Mouse (Mus musculus) B cell, adult 2 months (primary cell): ENCODE data around the gene Espn.

Source experiments
- DNase-seq, 2 experiments: peaks; one replicate each; pipeline ENCODE4 v3.0.0; 2022

The Espn gene

DNA sequence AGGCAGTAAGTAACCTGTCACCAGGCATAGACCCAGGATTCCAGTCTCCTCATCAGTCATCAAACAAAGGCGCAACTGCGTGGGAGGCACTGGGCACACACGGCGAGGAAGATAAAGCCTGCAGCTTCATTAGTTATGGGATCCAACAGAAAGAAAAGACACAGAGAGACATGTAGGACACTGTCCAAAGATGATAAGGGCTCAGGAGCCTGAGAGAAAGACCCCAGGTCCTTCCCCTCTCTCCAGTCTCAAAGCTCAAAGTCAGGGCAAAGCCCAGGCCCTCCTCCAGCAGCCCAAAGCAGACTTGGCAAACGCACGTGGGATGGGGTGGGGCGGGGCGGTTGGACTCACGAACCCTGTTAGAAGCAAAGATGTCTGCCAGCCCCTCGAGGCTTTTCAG lies 6.7 kb downstream of the Espn start:
- no peak for DNase-seq

DNA sequence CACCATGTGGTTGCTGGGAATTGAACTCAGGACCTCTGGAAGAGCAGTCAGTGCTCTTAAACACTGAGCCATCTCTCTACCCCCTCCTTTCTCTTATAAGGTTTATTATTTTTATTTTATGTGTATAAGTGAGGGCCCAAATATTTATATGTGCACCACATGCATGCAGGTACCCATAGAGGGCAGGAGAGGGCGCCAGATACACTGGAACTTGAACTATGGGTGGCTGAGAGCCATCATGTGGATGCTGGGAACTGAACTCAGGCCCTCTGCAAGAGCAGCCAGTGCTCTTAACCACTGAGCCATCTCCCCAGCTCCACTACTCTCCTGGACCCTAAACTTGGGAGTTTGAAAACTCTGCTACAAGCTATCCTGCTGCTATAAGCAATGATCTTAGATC lies 8.5 kb downstream of the Espn start:
- no peak for DNase-seq

- DNase-seq: no peak
These were observed 10.5 kb downstream of the Espn start for GRCm38 (mm10) chr4:152141521-152142135.

DNA sequence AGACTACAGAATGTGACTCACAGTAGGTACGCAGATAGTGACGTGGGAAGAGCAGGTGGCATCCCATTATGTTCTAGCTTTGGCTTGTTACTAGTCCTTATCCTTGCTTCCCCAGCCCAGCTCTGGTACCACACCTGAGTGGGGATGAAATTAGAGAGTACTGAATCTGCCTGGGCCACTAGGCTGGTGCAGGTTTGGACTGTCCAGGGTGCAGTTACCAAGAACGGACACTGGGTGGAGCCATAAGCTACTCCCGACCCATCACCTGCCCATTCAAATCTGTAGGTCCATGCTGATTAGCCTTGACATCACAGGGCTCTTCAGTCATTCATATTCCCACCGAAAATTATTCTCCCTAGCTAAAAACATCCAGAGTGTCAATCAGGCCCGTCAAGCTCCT lies 11.7 kb downstream of the Espn start:
- peak; percentile 75 to 76 for DNase-seq

- peak; percentile 97 to 98 for DNase-seq
These were observed 13.5 kb downstream of the Espn start for GRCm38 (mm10) chr4:152138497-152139260.

DNA sequence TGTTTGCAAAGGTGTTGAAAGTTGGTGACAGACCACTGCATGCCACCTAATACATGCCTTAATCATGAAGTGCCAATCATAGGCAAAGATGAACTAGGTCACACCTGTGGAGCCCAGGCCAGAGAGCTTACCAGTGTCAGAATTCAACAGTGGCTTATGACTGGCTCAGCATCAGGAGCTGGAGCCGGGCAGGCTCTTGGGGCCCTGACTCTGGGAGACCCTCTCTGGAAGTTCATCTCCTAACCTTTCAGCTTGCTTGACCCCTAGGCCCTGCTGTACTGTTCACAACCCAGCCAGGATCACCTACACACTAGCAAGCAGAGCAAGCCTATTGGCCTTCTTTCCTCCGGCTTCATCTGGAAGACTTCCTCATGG lies 15.3 kb downstream of the Espn start:
- DNase-seq: no peak

GRCm38 (mm10) chr4:152136112-152136875 lies 15.9 kb downstream of the Espn start:
- DNase-seq: peak; percentile 61 to 64

DNA sequence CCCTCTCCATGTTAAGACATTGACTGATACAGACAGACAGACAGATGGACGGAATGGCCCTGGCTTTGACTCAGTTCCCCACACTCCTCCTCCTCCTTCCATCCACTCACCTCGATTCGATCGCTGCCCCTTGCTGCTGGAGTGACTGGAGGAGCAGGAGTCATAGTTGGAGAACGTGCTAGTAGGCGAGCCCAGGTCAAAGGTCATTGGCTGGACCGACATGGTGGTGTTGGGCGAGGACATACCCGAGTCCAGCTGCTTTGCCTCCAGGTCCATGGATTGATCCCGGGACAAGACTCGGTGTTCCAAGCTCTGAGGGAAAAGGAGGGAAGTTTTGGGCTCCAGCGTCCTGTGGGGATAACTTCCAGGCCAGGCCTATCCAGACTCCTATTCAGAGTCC lies 16.8 kb downstream of the Espn start:
- no peak for DNase-seq

DNA sequence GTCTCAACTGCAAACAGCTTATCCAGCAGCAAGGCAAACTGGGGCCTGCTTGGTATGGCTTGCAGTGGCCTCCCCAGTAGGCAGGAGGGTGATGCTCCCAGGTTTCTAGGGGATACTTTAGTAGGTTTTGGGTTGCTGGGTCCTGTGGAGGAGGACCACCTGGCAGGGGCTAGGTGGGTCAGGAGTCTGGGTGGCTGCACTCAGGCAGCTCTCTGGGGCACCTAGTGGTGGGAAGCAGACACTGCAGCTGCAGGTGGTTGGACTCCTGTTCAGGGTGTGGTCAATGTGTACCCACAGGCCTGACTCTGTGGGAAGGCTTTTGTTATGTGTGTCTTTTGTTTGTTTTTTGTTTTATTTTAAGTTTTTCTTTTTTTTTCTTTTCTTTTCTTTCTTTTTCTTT lies 17.7 kb downstream of the Espn start:
- DNase-seq: peak; percentile 69 to 72

DNA sequence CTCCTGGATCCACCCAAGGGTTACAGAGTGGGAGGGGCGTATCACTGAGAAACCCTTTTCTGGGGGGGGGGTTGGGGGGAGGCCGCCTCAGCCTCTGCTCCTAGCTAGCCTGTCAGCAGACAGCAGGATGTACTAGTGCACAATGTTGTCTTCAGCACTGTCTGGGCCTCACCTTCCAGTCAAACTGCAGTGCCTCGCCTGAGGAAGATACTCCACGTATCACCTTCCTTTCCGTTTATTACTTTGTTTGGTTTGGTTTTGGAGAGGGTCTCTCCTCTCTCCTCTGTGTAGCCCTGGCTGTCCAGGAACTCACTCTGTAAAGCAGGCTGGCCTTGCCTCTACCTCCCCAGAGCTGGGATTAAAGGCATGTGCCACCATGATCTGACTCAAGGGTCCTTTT lies 19.0 kb downstream of the Espn start:
- no peak for DNase-seq

GRCm38 (mm10) chr4:152132772-152133169 lies 19.4 kb downstream of the Espn start:
- DNase-seq: no peak

DNA sequence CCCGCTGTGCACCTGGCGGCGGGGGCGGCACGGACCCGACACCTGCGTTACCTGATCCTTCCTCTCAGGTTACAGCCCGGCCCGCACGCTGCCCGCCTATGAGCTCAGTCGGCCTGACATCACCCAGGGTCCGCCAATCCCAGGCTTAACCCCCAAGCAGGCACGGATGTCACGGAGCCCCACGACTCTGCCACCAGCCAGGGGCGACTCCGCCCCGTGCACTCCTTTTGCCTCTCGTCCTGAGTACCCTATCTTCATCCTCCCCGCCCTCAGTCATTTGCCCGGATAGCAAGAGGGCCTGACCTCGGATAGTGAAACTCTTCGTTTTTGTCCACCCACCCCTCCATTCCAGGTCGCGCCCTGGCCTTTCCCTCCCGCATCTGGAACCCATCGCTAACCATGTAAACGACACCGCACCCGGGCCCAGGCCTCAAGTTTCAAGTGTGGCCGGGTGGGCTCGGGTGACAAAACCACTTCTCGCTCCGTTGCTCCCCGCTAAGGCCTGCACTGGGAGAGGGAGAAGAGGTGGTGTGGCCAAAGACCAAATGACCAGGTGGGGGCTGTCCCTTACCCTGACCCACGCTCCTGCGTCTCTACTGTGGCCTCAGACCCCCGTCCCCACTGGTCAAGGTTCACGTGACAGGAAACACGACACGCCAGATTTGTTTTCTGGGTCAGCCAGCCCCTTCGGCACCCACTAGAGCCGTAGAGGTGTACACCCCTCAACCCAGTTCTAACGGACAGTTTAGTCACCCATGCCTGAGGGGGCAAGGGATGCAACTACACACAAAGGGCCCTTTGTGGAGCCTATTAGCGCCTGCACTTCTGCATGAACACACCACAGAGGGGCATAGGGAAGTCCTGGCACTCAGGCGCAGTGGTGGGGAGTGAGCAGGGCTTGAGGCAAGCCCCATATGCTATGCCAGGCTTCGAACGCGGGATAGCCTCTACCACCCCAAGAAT lies 20.1 kb downstream of the Espn start:
- no peak for DNase-seq

- peak; percentile 79 for DNase-seq
These were observed 21.2 kb downstream of the Espn start for GRCm38 (mm10) chr4:152130771-152131653.

GRCm38 (mm10) chr4:152129395-152129930 lies 22.7 kb downstream of the Espn start:
- DNase-seq: no peak

GRCm38 (mm10) chr4:152128784-152129183 lies 23.4 kb downstream of the Espn start:
- DNase-seq: no peak

GRCm38 (mm10) chr4:152127884-152128283 lies 24.3 kb downstream of the Espn start:
- DNase-seq: no peak

- no peak for DNase-seq
These were observed 25.9 kb downstream of the Espn start for GRCm38 (mm10) chr4:152126026-152126920.

- no peak for DNase-seq
These were observed 26.8 kb downstream of the Espn start for GRCm38 (mm10) chr4:152125161-152126025.

DNA sequence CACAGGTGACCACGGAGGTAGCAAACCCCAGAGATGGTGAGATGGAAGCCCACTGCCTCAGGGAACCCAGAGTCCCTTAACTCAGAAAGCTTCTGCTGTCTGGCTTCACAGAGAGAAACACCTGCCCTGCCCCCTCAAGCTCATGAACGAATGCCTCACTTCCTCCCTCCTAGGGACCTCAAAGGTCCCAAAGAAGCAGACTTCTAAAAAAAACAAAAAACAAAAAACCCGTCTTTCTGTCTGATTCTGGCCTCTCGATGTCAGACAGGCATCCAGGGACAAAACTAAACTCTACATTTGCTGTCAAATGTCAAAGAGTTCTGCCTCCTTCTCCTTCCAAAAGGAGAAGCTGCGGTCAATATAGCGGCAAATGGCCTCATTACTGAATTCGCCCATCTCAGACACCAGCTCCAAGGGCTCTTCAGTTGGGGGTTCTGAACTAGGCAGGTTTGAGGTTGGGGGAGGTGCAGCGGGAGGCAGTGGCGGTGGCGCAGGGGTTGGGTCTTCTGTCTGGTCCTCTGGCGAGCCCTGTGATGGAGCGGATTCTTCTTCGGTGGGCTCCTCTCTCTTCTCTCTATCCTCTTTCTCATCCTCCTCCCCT lies 27.7 kb downstream of the Espn start:
- peak in 1 of 2 experiments; percentile 43 for DNase-seq
